Mouse (Mus musculus) myocyte (in vitro differentiated cells): Measurements from ENCODE around the gene Rtn2.

Experiments
- CEBPB ChIP-seq: IDR thresholded peaks from 2 replicates; pipeline ENCODE4 v1.6.1; 2011; ENCODE audit warnings: mild to moderate bottlenecking, moderate library complexity; ENCODE audit not compliant: poor library complexity, insufficient read depth, severe bottlenecking
- E2F4 ChIP-seq: IDR thresholded peaks from one replicate; pipeline ENCODE4 v1.6.1; 2011; ENCODE audit warnings: mild to moderate bottlenecking, control low read depth, moderate library complexity; ENCODE audit not compliant: insufficient read depth
- MYOD1 ChIP-seq, 3 experiments: IDR thresholded peaks; one replicate each; pipeline ENCODE4 v1.6.1; 2011; ENCODE audit warnings: control low read depth in 2 of 3, low read depth in 2 of 3, mild to moderate bottlenecking in 2 of 3, moderate library complexity in 1 of 3; ENCODE audit not compliant: insufficient read length in 2 of 3, control insufficient read depth in 1 of 3
- MYOG ChIP-seq, 3 experiments: IDR thresholded peaks; one replicate each; pipeline ENCODE4 v1.6.1; 2011; ENCODE audit warnings: control low read depth in 2 of 3, low read depth in 2 of 3, mild to moderate bottlenecking in 2 of 3; ENCODE audit not compliant: insufficient read length in 2 of 3, control insufficient read depth in 1 of 3, insufficient read depth in 1 of 3
- POLR2A ChIP-seq: IDR thresholded peaks from one replicate; pipeline ENCODE4 v1.6.1; 2011; ENCODE audit warnings: low read depth, mild to moderate bottlenecking, control low read depth, moderate library complexity; ENCODE audit not compliant: insufficient read length
- POLR2AphosphoS2 ChIP-seq: IDR thresholded peaks from one replicate; pipeline ENCODE4 v1.6.1; 2011; ENCODE audit warnings: low read depth, control low read depth; ENCODE audit not compliant: insufficient read length
- USF1 ChIP-seq: IDR thresholded peaks from one replicate; pipeline ENCODE4 v1.6.1; 2011; ENCODE audit warnings: low read depth, mild to moderate bottlenecking, control low read depth, moderate library complexity

DNA sequence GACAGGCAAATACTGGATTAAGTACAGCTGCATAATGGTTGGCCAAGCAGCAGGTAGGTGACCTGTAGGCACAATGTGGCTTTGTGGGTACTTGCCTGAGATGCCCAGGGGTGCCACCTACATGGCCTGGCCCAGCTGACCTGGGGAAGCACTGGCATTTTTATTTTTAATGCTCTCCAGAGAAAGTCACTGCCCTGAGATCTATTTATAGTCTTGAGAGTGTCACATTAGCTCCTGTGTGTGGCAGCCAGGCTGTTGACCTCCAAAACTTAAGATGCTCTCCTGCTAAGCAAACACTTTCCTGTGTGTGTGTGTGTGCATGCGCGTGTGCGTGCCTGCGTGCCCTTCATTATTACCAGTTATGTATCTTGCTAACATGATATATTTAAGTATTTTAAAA, 44.1 kb upstream of the Rtn2 start:
- TF ChIP-seq POLR2A (no peak), POLR2AphosphoS2 (no peak), MYOG (IDR thresholded peaks at IDR 0.05; ENCODE audit: control insufficient read depth in 1 of 3, insufficient read depth in 1 of 3, insufficient read length in 2 of 3, low read depth in 2 of 3) (no peak), E2F4 (no peak), USF1 (no peak), MYOD1 (IDR thresholded peaks at IDR 0.05; ENCODE audit: control insufficient read depth in 1 of 3, insufficient read length in 2 of 3, low read depth in 2 of 3) (no peak), CEBPB (no peak)
